Mouse (Mus musculus): ENCODE data around the gene Abcb1a.

DNA sequence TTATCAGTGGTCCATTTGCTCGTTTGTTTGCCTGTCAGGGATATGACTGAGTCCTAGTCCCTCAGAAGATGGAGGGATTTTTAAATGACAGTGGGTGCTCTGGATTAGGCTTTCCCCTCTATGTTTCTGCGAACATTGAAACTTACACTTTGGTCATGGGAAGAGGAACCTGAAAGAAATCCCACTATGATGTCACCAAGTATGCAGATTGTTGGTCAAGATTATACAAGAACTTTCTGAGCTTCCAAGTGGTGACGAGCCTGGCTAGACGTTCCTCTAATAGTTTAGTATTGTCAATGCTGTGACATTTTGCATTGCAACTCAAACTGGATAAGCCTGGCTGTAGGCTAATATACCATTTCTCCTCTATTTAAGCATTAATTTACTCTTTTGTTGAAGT, 76.5 kb downstream of the Abcb1a start:
- no peak for TF ChIP-seq CTCF (IDR thresholded peaks at IDR 0.05; ENCODE audit: control insufficient read depth, insufficient read depth, insufficient replicate concordance, low read depth, low read length)
- no peak for TF ChIP-seq POLR2A (IDR thresholded peaks at IDR 0.05; ENCODE audit: control insufficient read depth, low read depth, low read length)

Measured in testis, adult 2 months (tissue).